Mouse (Mus musculus) stomach, embryonic 14.5 days (tissue): ENCODE data around the gene Cyp4a12a. TPM values are rescaled to one million over a fixed set of nuclear protein-coding genes. Genes with fewer than 3 reads are reported as not detected.
"Not testable (repeated sequence)": the region's sequence is repeated elsewhere in the genome, so short reads cannot be mapped to it uniquely, and the experiment has no call there.

Experiments used
- ATAC-seq: fragments of 200-750 bp; cut with Nextera tagmentation; 2 replicates; pipeline ENCODE4 v1.8.0; 2017; ENCODE audit warnings: low read depth, moderate TSS enrichment; ENCODE audit not compliant: insufficient number of reproducible peaks, insufficient read depth, low FRiP score
- H3K27ac ChIP-seq: fragments of 300-500 bp; sonication (generic); 2 replicates; pipeline ENCODE4 v1.5.1; 2014; ENCODE audit warnings: mild to moderate bottlenecking, low read length, moderate library complexity, mixed read lengths
- H3K27me3 ChIP-seq: fragments of 300-500 bp; sonication (generic); 2 replicates; pipeline ENCODE4 v1.6.1; 2014; ENCODE audit warnings: low read length, control low read depth, mixed read lengths; ENCODE audit not compliant: control insufficient read depth, insufficient read depth
- H3K36me3 ChIP-seq: fragments of 300-500 bp; sonication (generic); 2 replicates; pipeline ENCODE4 v1.6.1; 2014; ENCODE audit warnings: mild to moderate bottlenecking, control low read depth, low read length, moderate library complexity, mixed read lengths; ENCODE audit not compliant: control insufficient read depth, insufficient read depth
- H3K4me1 ChIP-seq: fragments of 300-500 bp; sonication (generic); 2 replicates; pipeline ENCODE4 v1.6.1; 2014; ENCODE audit warnings: low read length, control low read depth, mixed read lengths; ENCODE audit not compliant: control insufficient read depth, insufficient read depth
- H3K4me2 ChIP-seq: fragments of 300-500 bp; sonication (generic); replicated peaks from 2 replicates; pipeline ENCODE4 v1.6.1; 2014; ENCODE audit warnings: low read depth, low read length, control low read depth
- H3K4me3 ChIP-seq: fragments of 300-500 bp; sonication (generic); 2 replicates; pipeline ENCODE4 v1.5.1; 2014; ENCODE audit warnings: low read depth, low read length, control low read depth
- H3K9ac ChIP-seq: fragments of 300-500 bp; sonication (generic); replicated peaks from 2 replicates; pipeline ENCODE4 v1.6.1; 2014; ENCODE audit warnings: low read depth, mild to moderate bottlenecking, control low read depth, low read length, moderate library complexity, mixed read lengths
- H3K9me3 ChIP-seq: fragments of 300-500 bp; sonication (generic); 2 replicates; pipeline ENCODE4 v1.6.1; 2016; ENCODE audit warnings: low read depth, low read length, control low read depth; ENCODE audit not compliant: control insufficient read depth
- polyA plus RNA-seq: library from polyadenylated mRNA; unstranded; fragments of >200 nt; fragmentation: Nextera tagmentation; extraction: Ambion mirVana; gene quantifications from 2 replicates; pipeline ENCODE4 v1.2.1, GENCODE M21; 2014

Gene Cyp4a12a
- polyA plus RNA-seq, 1 experiment from 2014 or later = not detected

- not testable (repeated sequence) for H3K27me3 ChIP-seq, ATAC-seq, H3K4me1 ChIP-seq, H3K9me3 ChIP-seq, H3K4me2 ChIP-seq, H3K9ac ChIP-seq, H3K4me3 ChIP-seq, H3K27ac ChIP-seq, H3K36me3 ChIP-seq
Observed at GRCm38 (mm10) chr4:115368067-115368466, 69.2 kb downstream of the Cyp4a12a start.

Other genes with a start within 250 kb of the Cyp4a12a start
- gene Tal1, start 242.6 kb upstream of the Cyp4a12a start, polyA plus RNA-seq = 0.55 and 0.97 TPM in 2 replicates
- 42.3 and 43.8 TPM in 2 replicates for gene Pdzk1ip1, start 210.3 kb upstream of the Cyp4a12a start, polyA plus RNA-seq
- gene Cyp4x1, start 164.8 kb upstream of the Cyp4a12a start, polyA plus RNA-seq = 0.54 and 1.4 TPM in 2 replicates
- not detected in 2 replicates for gene Cyp4a29, start 57.0 kb upstream of the Cyp4a12a start, polyA plus RNA-seq
- not detected in 2 replicates for gene Cyp4a12b, start 112.6 kb downstream of the Cyp4a12a start, polyA plus RNA-seq
- gene Cyp4a30b, start 153.6 kb downstream of the Cyp4a12a start, polyA plus RNA-seq = not detected in 2 replicates
- gene Cyp4a14, start 197.1 kb downstream of the Cyp4a12a start, polyA plus RNA-seq = not detected in 2 replicates
- gene Cyp4a10, start 219.2 kb downstream of the Cyp4a12a start, polyA plus RNA-seq = not detected in 2 replicates